Mouse (Mus musculus) brain, embryonic 14.5 days (tissue): ENCODE measurements around the gene Rapgef6.

Experiments
- CTCF ChIP-seq: fragments of 200-500 bp; IDR thresholded peaks from 2 replicates; pipeline ENCODE4 v1.5.1; 2012; ENCODE audit warnings: inconsistent platforms, mild to moderate bottlenecking, moderate library complexity, borderline replicate concordance; ENCODE audit not compliant: insufficient read depth, insufficient read length; ENCODE audit errors: extremely low read depth
- POLR2A ChIP-seq: fragments of 200-500 bp; IDR thresholded peaks from 2 replicates; pipeline ENCODE4 v1.6.1; 2012; ENCODE audit warnings: mild to moderate bottlenecking, inconsistent platforms, borderline replicate concordance; ENCODE audit not compliant: poor library complexity, insufficient read depth, insufficient read length, severe bottlenecking; ENCODE audit errors: extremely low read depth

GRCm38 (mm10) chr11:54694291-54694690 is 171.6 kb downstream of the Rapgef6 start:
- TF ChIP-seq POLR2A, result no peak
- no peak for TF ChIP-seq CTCF
